Mouse (Mus musculus): ENCODE results near the gene Phf19. TPM values are rescaled to one million over a fixed set of nuclear protein-coding genes. Genes with fewer than 3 reads are reported as not detected.

The Phf19 gene
- polyA plus RNA-seq, 1 experiment = 7.6 TPM

GRCm38 (mm10) chr2:34847702-34848101 lies 66.1 kb downstream of the Phf19 start:
- Histone ChIP-seq H3ac (ENCODE audit: control insufficient read depth, insufficient read length, low read depth) (no peak overlapping the region), H3K79me3 (ENCODE audit: low read depth) (no peaks in the 10 kb centered on the region), H3K36me3 (ENCODE audit: control insufficient read depth, insufficient read depth) (peaks cover 35% of the 10 kb centered on the region), H3K4me3 (ENCODE audit: insufficient read depth, poor library complexity, severe bottlenecking) (no peak overlapping the region), H3K27me3 (ENCODE audit: control insufficient read depth, insufficient read depth, insufficient read length) (no peaks in the 10 kb centered on the region), H3K79me2 (ENCODE audit: control insufficient read depth, insufficient read depth) (no peaks in the 10 kb centered on the region)
- TF ChIP-seq USF1 (IDR thresholded peaks at IDR 0.05; ENCODE audit: low read depth) (no peak), MAX (IDR thresholded peaks at IDR 0.05) (no peak), CEBPB (IDR thresholded peaks at IDR 0.05; ENCODE audit: low read depth) (no peak), FOSL1 (IDR thresholded peaks at IDR 0.05; ENCODE audit: insufficient read depth, low read length, poor library complexity, severe bottlenecking) (no peak), CTCF (IDR thresholded peaks at IDR 0.05; ENCODE audit: control insufficient read depth, insufficient read depth, insufficient read length) (no peak), MYOD1 (IDR thresholded peaks at IDR 0.05; ENCODE audit: control insufficient read depth, insufficient read length, low read depth) (no peak), MYOG (IDR thresholded peaks at IDR 0.05; ENCODE audit: control insufficient read depth, extremely low read depth, insufficient read length) (no peak)

Other genes starting within 250 kb of the Phf19 start
- gene Gapvd1, start 158.8 kb downstream of the Phf19 start, polyA plus RNA-seq (2012; fragmentation: generic; extraction: Trizol) = 23.6 TPM
- gene Hspa5, start 142.1 kb downstream of the Phf19 start, polyA plus RNA-seq (2012; fragmentation: generic; extraction: Trizol) = 520 TPM
- gene Rabepk, start 114.1 kb downstream of the Phf19 start, polyA plus RNA-seq (2012; fragmentation: generic; extraction: Trizol) = 59.9 TPM
- gene Fbxw2, start 87.7 kb downstream of the Phf19 start, polyA plus RNA-seq (2012; fragmentation: generic; extraction: Trizol) = 43.7 TPM
- 0.04 TPM for gene Gm34653, start 81.0 kb downstream of the Phf19 start, polyA plus RNA-seq (2012; fragmentation: generic; extraction: Trizol)
- gene Cutal, start 39.6 kb downstream of the Phf19 start, polyA plus RNA-seq (2012; fragmentation: generic; extraction: Trizol) = 0.02 TPM
- gene Psmd5, start 39.1 kb downstream of the Phf19 start, polyA plus RNA-seq (2012; fragmentation: generic; extraction: Trizol) = 38.2 TPM
- 1.8 TPM for gene Traf1, start 47.7 kb upstream of the Phf19 start, polyA plus RNA-seq (2012; fragmentation: generic; extraction: Trizol)
- under 0.01 TPM for gene Hc, start 147.4 kb upstream of the Phf19 start, polyA plus RNA-seq (2012; fragmentation: generic; extraction: Trizol)
- not detected for gene AI182371, start 187.5 kb upstream of the Phf19 start, polyA plus RNA-seq (2012; fragmentation: generic; extraction: Trizol)
- gene Cntrl, start 195.5 kb upstream of the Phf19 start, polyA plus RNA-seq (2012; fragmentation: generic; extraction: Trizol) = 4.0 TPM

Measured in C2C12 (cell line).